Mouse (Mus musculus): ENCODE data around the gene Gm8374.
"Not testable (repeated sequence)": the region's sequence is repeated elsewhere in the genome, so short reads cannot be mapped to it uniquely, and the experiment has no call there.

Gene Gm8374

GRCm38 (mm10) chr14:7365034-7365433 is at the start of gene Gm8374:
TSS of gene Gm8374 (minus strand) at chr14:7365134.
- DNase-seq (ENCODE audit: low spot score in 2 of 2), result not testable (repeated sequence)

- DNase-seq (ENCODE audit: low spot score in 2 of 2), result not testable (repeated sequence)
Observed at GRCm38 (mm10) chr14:7332295-7332694, 32.6 kb downstream of the Gm8374 start, which contains the start of gene Gm5797. TSS of gene Gm5797 (minus strand) at chr14:7332395.

GRCm38 (mm10) chr14:7315093-7315492 is 49.8 kb downstream of the Gm8374 start:
- DNase-seq (ENCODE audit: low spot score in 2 of 2), result peak; percentile 30 to 36

- peak; percentile 17 to 22 for DNase-seq (ENCODE audit: low spot score in 2 of 2)
Observed at GRCm38 (mm10) chr14:7314661-7315060, 50.3 kb downstream of the Gm8374 start, which contains the start of gene Gm3739. TSS of gene Gm3739 (minus strand) at chr14:7315049.

Data from right cerebral cortex, postnatal 10 days (tissue).